Mouse (Mus musculus): ENCODE data around the gene Aicda. TPM values are rescaled to one million over a fixed set of nuclear protein-coding genes. Genes with fewer than 3 reads are reported as not detected.
"Not testable (repeated sequence)": the region's sequence is repeated elsewhere in the genome, so short reads cannot be mapped to it uniquely, and the experiment has no call there.

Aicda gene
- total RNA-seq, 2 experiments from 2014 or later = not detected

GRCm38 (mm10) chr6:122545948-122546347, 7.7 kb upstream of the Aicda start:
- intact Hi-C loops (cut with DNase I) = no loop called here
- no peak for DNase-seq

GRCm38 (mm10) chr6:122554102-122554501, 501 bp downstream of the Aicda start:
- intact Hi-C loops (cut with DNase I) = no loop called here
- no peak for DNase-seq

DNA sequence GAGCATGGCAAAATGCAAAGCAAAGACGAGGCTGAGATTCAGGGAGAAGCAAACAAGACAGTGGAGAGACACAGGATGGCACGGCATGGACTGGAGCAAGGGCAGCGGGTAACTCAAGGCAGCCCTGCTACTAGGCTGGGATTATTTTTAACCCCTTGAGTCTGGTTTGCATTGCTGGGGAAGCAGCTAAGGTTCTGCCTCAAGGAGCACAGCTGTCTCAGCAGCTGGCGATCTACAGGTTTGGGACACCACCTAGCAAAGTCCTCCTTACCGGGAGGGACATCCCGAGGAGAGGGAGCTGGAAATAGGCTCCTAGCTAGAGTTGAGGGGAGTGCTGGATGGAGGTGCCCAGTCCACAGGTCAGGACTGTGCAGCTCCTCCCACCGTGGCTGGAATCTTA, 1.7 kb downstream of the Aicda start:
- intact Hi-C loops (cut with DNase I) = no loop called here
- no peak for DNase-seq

DNA sequence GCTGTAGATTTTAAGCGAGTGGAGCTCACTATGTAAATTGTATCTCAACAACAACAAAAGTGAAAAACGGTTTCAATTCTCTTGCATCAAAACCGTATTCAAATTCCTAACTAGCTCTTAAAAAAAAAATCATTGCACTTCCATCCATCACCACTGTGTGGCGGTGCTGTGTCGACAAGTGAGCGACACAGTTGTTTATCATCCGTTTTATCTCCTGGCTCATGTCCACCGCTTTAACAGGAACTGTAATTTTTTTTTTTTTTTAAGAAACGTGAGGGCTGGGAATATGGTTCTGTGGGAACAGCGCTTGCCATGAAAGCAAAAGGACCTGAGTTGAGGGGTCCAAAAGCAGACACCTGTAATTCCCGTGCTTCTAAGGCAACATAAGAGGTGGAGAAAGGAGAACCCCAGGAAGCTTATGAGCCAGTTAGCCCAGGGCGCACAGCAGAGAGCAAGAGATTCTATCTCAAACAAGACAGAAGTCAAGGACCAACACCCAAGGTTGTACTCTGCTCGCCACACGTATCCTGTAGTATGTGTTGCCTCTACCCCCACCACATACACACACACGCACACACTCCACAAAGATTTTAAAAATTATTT, 3.5 kb downstream of the Aicda start:
- peak in 1 of 2 experiments; percentile 27 for DNase-seq
- intact Hi-C loops (cut with DNase I) = no loop called here

- intact Hi-C loops (cut with DNase I) = loop anchor here (5.0 kb wide), 1 partner anchor 63 kb away; the partner anchor contains the start of gene Rimklb
- DNase-seq = peak; percentile 49 to 57
Measured at GRCm38 (mm10) chr6:122560427-122560826, 6.8 kb downstream of the Aicda start.

DNA sequence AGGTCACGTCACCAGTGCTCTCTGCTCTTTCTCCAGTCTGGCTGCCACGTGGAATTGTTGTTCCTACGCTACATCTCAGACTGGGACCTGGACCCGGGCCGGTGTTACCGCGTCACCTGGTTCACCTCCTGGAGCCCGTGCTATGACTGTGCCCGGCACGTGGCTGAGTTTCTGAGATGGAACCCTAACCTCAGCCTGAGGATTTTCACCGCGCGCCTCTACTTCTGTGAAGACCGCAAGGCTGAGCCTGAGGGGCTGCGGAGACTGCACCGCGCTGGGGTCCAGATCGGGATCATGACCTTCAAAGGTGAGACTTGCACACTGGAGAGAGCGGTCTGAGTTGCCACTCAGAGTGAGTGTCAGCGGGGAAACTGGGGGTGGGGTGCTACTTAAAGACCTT, 7.4 kb downstream of the Aicda start:
- intact Hi-C loops (cut with DNase I) = loop anchor here (5.0 kb wide), 1 partner anchor 64 kb away; the partner anchor contains the start of gene Rimklb
- no peak for DNase-seq

DNA sequence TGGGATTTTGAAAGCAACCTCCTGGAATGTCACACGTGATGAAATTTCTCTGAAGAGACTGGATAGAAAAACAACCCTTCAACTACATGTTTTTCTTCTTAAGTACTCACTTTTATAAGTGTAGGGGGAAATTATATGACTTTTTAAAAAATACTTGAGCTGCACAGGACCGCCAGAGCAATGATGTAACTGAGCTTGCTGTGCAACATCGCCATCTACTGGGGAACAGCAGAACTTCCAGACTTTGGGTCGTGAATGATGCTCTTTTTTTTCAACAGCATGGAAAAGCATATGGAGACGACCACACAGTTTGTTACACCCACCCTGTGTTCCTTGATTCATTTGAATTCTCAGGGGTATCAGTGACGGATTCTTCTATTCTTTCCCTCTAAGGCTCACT, 8.9 kb downstream of the Aicda start:
- peak in 1 of 2 experiments; percentile 25 for DNase-seq
- intact Hi-C loops (cut with DNase I) = loop anchor here (5.0 kb wide), 1 partner anchor 65 kb away; the partner anchor contains the start of gene Rimklb

DNA sequence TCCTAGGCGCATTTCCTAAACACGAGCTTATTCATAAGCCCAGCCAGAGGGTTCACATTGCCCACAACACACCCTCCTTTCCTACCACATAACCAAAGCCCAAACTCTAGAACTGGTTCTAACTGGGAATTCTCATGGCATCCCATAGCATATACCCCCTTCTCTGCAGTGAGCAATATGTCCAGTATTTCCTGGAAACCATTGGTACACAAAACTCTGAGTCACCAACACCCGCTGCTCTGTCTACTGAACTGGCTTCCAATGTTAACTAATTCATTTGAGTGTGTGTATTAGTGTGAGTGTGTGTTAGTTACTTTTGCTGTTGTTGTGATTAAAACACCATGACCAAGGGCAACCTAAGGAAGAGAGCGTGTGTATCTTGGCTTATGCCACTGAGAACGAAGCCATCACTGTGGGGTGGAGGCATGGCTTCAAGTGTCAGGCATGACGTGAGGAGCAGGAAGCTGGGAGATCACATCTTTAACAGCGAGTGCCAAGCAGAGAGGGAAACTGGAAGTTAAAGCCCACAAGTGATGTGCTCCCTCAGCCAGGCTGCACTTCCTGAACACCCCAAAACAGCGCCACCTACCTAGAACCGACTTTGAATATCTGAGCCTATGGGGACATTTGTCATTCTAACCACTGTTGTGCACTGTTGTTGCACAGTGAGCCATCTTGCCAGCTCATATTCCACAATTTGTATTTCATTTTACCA, 11.6 kb downstream of the Aicda start:
- no peak for DNase-seq
- intact Hi-C loops (cut with DNase I) = no loop called here

DNA sequence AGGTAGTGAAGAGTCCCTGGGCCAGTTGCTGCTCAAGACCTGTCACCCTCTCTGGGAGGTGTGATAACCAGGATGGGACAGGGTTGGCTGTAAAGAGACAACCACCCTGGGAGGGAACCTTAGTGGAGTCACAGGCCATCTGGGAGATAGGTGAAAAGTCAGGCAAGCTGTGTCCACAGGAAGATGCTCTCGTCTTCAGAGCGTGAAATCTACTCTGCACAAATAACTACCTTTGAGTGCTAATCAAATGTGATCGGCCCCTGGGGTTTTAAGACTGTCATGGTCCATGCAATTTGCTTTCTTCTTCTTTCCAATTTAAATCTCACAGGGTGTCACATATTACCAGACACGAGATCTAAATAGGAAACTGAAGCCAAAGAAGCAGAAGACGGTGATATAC, 15.5 kb downstream of the Aicda start:
- no peak for DNase-seq
- intact Hi-C loops (cut with DNase I) = no loop called here

GRCm38 (mm10) chr6:122569762-122570161, 16.2 kb downstream of the Aicda start:
- intact Hi-C loops (cut with DNase I) = no loop called here
- DNase-seq = no peak

GRCm38 (mm10) chr6:122570695-122571616, 17.4 kb downstream of the Aicda start:
- no peak for DNase-seq
- intact Hi-C loops (cut with DNase I) = no loop called here

GRCm38 (mm10) chr6:122571617-122571959, 18.0 kb downstream of the Aicda start:
- intact Hi-C loops (cut with DNase I) = no loop called here

GRCm38 (mm10) chr6:122575037-122575436, 21.4 kb downstream of the Aicda start:
- intact Hi-C loops (cut with DNase I); DNase-seq: not testable (repeated sequence)

More at GRCm38 (mm10) chr6:122571617-122571959, 18.0 kb downstream of the Aicda start:
- no peak for DNase-seq

- intact Hi-C loops (cut with DNase I) = no loop called here
- no peak for DNase-seq
Measured at GRCm38 (mm10) chr6:122577030-122577429, 23.4 kb downstream of the Aicda start.

GRCm38 (mm10) chr6:122579086-122579485, 25.5 kb downstream of the Aicda start:
- no peak for DNase-seq
- intact Hi-C loops (cut with DNase I) = no loop called here

DNA sequence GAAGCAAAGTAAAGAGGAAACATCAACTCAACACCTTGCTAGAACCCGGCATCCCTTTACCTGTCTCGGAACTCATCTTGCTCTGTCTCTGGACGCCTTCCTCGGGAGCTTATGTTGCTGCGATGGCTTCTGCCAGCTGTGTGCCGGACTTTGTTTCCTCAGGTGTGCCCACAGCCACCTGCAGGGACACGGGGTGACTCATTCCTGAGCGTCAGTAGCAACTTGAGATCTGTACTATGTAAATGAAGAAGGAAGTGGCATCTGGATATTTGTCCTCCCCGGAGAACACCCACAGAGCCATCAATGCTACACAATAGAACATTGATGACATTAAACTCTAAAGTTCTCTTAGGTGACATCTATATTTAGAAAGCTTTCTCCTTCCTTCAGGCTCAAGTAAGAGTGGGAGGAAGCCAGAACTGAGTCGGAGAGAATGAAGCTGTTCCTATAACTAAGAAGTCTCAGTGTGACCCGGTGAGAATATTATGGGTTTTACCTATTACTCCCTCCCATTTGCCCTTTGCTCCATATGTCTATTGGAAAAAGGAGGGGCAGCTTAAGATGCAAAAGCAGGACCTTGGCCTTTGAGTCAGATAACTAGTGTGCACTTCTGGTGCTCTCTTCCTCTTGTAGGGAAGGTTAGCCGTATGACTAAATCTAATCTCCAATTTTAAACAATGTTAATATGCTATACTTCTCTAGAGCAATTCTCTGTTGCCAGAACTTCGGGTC, 37.6 kb downstream of the Aicda start:
- intact Hi-C loops (cut with DNase I) = no loop called here
- no peak for DNase-seq

DNA sequence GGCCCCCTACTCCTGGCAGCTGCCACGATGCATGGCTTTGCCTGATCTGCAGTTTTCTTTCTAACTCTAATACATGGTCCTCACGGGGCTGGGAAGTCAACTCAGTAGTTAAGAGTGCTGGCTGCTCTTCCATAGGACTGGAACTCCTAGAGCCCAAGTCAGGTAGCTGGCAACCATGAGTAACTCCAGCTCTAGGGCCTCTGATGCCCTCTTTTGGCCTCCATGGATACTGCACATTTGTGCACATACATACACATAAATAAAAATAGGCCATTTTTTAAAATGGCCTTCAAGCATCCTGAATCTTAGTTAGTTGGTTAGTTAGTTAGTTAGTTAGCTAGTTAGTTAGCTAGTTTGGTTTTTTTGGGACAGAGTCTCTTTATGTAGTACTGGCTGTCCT, 39.3 kb downstream of the Aicda start:
- intact Hi-C loops (cut with DNase I) = no loop called here
- no peak for DNase-seq

DNA sequence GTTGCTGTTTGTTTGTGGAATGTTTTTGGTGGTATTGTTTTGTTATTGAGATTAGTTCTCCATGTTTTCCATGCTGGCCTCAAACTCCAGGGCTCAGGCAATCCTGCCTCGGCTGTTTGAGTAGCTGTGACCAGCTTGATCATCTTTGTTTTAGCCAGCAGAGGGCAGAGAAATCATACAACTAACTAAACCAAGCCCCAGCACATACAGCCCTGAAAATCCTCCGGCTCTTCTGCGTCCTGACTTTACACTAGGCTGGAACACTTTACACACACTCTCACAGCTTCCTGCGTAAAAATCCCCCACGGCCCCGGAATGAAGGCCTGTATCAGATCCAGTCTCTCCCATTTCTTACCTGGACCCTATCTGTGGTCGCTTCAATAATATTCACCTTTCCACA, 42.0 kb downstream of the Aicda start:
- DNase-seq = no peak
- intact Hi-C loops (cut with DNase I) = no loop called here

DNA sequence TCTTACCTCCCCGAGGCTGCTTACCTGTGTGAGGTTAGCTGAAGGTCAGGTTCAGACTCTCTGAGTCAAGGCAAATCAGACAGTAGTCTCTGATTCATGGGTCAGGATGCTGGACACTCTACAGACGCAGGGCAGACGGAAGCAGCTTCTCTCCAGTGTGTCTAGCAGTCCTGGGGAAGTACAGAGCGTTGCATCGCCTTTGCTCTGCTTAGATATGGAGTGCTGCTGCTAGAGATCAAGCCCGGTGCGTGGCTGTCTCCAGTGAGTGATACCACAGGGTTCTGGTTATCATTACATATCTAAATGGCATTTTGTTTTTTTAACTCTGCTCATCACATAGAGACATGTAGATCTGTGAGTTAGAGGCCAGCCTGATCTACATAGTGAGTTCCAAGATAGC, 43.0 kb downstream of the Aicda start:
- no peak for DNase-seq
- intact Hi-C loops (cut with DNase I) = no loop called here

- no peak for DNase-seq
- intact Hi-C loops (cut with DNase I) = no loop called here
Measured at GRCm38 (mm10) chr6:122598014-122598413, 44.4 kb downstream of the Aicda start.
